Mouse (Mus musculus): ENCODE measurements around the gene Krt16. TPM values are rescaled to one million over a fixed set of nuclear protein-coding genes. Genes with fewer than 3 reads are reported as not detected.

Krt16 gene
- polyA plus RNA-seq, 1 experiment: not detected

- TF ChIP-seq GATA1 (IDR thresholded peaks at IDR 0.05; ENCODE audit: borderline replicate concordance, low read length) (no peak), FLI1 (IDR thresholded peaks at IDR 0.05; ENCODE audit: low read length) (no peak)
- Histone ChIP-seq H3K36me3 (replicated peaks; ENCODE audit: low read length) (no peaks in the 10 kb centered on the region), H3K4me3 (replicated peaks) (no peak overlapping the region), H3K4me1 (peaks cover 9% of the 10 kb centered on the region; the same call in 1 of the 2 replicates), H3K27me3 (replicated peaks) (peaks cover 52% of the 10 kb centered on the region), H3K9me3 (no peaks in the 10 kb centered on the region)
These were observed 33.2 kb upstream of the Krt16 start for GRCm38 (mm10) chr11:100281596-100282544.

GRCm38 (mm10) chr11:100278759-100279158 lies 30.1 kb upstream of the Krt16 start:
- Histone ChIP-seq H3K9me3 (no peaks in the 10 kb centered on the region), H3K36me3 (replicated peaks; ENCODE audit: low read length) (no peaks in the 10 kb centered on the region), H3K27me3 (replicated peaks) (peaks cover 42% of the 10 kb centered on the region), H3K4me3 (replicated peaks) (no peak overlapping the region), H3K4me1 (peaks cover 9% of the 10 kb centered on the region; the same call in 1 of the 2 replicates)
- TF ChIP-seq FLI1 (IDR thresholded peaks at IDR 0.05; ENCODE audit: low read length) (no peak), GATA1 (IDR thresholded peaks at IDR 0.05; ENCODE audit: borderline replicate concordance, low read length) (no peak)

GRCm38 (mm10) chr11:100277726-100278480 lies 29.2 kb upstream of the Krt16 start:
- Histone ChIP-seq H3K27me3 (replicated peaks) (peaks cover 43% of the 10 kb centered on the region), H3K4me1 (peaks cover 9% of the 10 kb centered on the region; the same call in 1 of the 2 replicates), H3K36me3 (replicated peaks; ENCODE audit: low read length) (no peaks in the 10 kb centered on the region), H3K9me3 (no peaks in the 10 kb centered on the region), H3K4me3 (replicated peaks) (no peak overlapping the region)
- TF ChIP-seq GATA1 (IDR thresholded peaks at IDR 0.05; ENCODE audit: borderline replicate concordance, low read length) (no peak), FLI1 (IDR thresholded peaks at IDR 0.05; ENCODE audit: low read length) (no peak)

GRCm38 (mm10) chr11:100275466-100275865 lies 26.8 kb upstream of the Krt16 start:
- H3K9me3 ChIP-seq: no peaks in the 10 kb centered on the region
- H3K36me3 ChIP-seq (replicated peaks; ENCODE audit: low read length): no peaks in the 10 kb centered on the region
- H3K27me3 ChIP-seq (replicated peaks): peaks cover 54% of the 10 kb centered on the region
- H3K4me1 ChIP-seq: no peaks in the 10 kb centered on the region
- no peak for TF ChIP-seq FLI1 (IDR thresholded peaks at IDR 0.05; ENCODE audit: low read length)
- TF ChIP-seq GATA1 (IDR thresholded peaks at IDR 0.05; ENCODE audit: borderline replicate concordance, low read length): no peak
- H3K4me3 ChIP-seq (replicated peaks): no peak overlapping the region

- Histone ChIP-seq H3K4me1 (no peaks in the 10 kb centered on the region), H3K27me3 (replicated peaks) (peaks cover 54% of the 10 kb centered on the region)
- no peak for TF ChIP-seq GATA1 (IDR thresholded peaks at IDR 0.05; ENCODE audit: borderline replicate concordance, low read length)
- no peak for TF ChIP-seq FLI1 (IDR thresholded peaks at IDR 0.05; ENCODE audit: low read length)
These were observed 26.0 kb upstream of the Krt16 start for GRCm38 (mm10) chr11:100274719-100275118.

GRCm38 (mm10) chr11:100271878-100272277 lies 23.2 kb upstream of the Krt16 start:
- no peaks in the 10 kb centered on the region for H3K9me3 ChIP-seq
- H3K4me3 ChIP-seq (replicated peaks): no peak overlapping the region
- peaks cover 49% of the 10 kb centered on the region for H3K27me3 ChIP-seq (replicated peaks)
- H3K4me1 ChIP-seq: no peaks in the 10 kb centered on the region
- no peaks in the 10 kb centered on the region for H3K36me3 ChIP-seq (replicated peaks; ENCODE audit: low read length)
- no peak for TF ChIP-seq FLI1 (IDR thresholded peaks at IDR 0.05; ENCODE audit: low read length)
- TF ChIP-seq GATA1 (IDR thresholded peaks at IDR 0.05; ENCODE audit: borderline replicate concordance, low read length): no peak

More at GRCm38 (mm10) chr11:100274719-100275118, 26.0 kb upstream of the Krt16 start:
- Histone ChIP-seq H3K4me3 (replicated peaks) (no peak overlapping the region), H3K9me3 (no peaks in the 10 kb centered on the region), H3K36me3 (replicated peaks; ENCODE audit: low read length) (no peaks in the 10 kb centered on the region)

- TF ChIP-seq FLI1 (IDR thresholded peaks at IDR 0.05; ENCODE audit: low read length) (no peak), GATA1 (IDR thresholded peaks at IDR 0.05; ENCODE audit: borderline replicate concordance, low read length) (no peak)
- H3K36me3 ChIP-seq (replicated peaks; ENCODE audit: low read length): no peaks in the 10 kb centered on the region
- H3K9me3 ChIP-seq: no peaks in the 10 kb centered on the region
- H3K4me1 ChIP-seq: no peaks in the 10 kb centered on the region
- H3K27me3 ChIP-seq (replicated peaks): peaks cover 50% of the 10 kb centered on the region
- no peak within 1 kb of the TSS for H3K4me3 ChIP-seq (replicated peaks)
These were observed 21.2 kb upstream of the Krt16 start, which contains the start of gene Krt42 for GRCm38 (mm10) chr11:100269821-100270332. TSS of gene Krt42 (minus strand) at chr11:100269871.

- Histone ChIP-seq H3K4me1 (no peaks in the 10 kb centered on the region), H3K36me3 (replicated peaks; ENCODE audit: low read length) (no peaks in the 10 kb centered on the region), H3K4me3 (replicated peaks) (no peak overlapping the region), H3K9me3 (no peaks in the 10 kb centered on the region), H3K27me3 (replicated peaks) (peaks cover 58% of the 10 kb centered on the region)
- TF ChIP-seq GATA1 (IDR thresholded peaks at IDR 0.05; ENCODE audit: borderline replicate concordance, low read length) (no peak), FLI1 (IDR thresholded peaks at IDR 0.05; ENCODE audit: low read length) (no peak)
These were observed 13.6 kb upstream of the Krt16 start for GRCm38 (mm10) chr11:100262058-100262980.

- Histone ChIP-seq H3K9me3 (no peaks in the 10 kb centered on the region), H3K4me1 (no peaks in the 10 kb centered on the region), H3K4me3 (replicated peaks) (no peak overlapping the region), H3K27me3 (replicated peaks) (peaks cover 57% of the 10 kb centered on the region), H3K36me3 (replicated peaks; ENCODE audit: low read length) (no peaks in the 10 kb centered on the region)
- TF ChIP-seq FLI1 (IDR thresholded peaks at IDR 0.05; ENCODE audit: low read length): no peak
- TF ChIP-seq GATA1 (IDR thresholded peaks at IDR 0.05; ENCODE audit: borderline replicate concordance, low read length): no peak
These were observed 12.5 kb upstream of the Krt16 start for GRCm38 (mm10) chr11:100261235-100261605.
